Mouse (Mus musculus) MEL (cell line): Measurements from ENCODE around the gene Mrps27. TPM values are rescaled to one million over a fixed set of nuclear protein-coding genes. Genes with fewer than 3 reads are reported as not detected.

Experiments
- DNase-seq: peaks from one replicate; pipeline ENCODE4 v3.0.0; 2011; ENCODE audit warnings: low read depth, low spot score
- H3K27ac ChIP-seq: 2 replicates; pipeline ENCODE4 v1.5.1; 2012; ENCODE audit warnings: low read depth, mild to moderate bottlenecking, control low read depth, low read length, moderate library complexity; ENCODE audit not compliant: control insufficient read depth
- H3K27me3 ChIP-seq, 2 experiments: fragments of 150-350 bp in 1 of 2; sonication (generic) in 1 of 2; 2 replicates each; pipeline ENCODE4 v1.6.1; 2012; ENCODE audit warnings: low read length in 2 of 2, mild to moderate bottlenecking in 2 of 2, improper control_type of control experiment in 1 of 2, moderate library complexity in 1 of 2; ENCODE audit not compliant: insufficient read depth in 2 of 2, control insufficient read depth in 1 of 2
- H3K36me3 ChIP-seq, 2 experiments: 2 replicates each; pipeline ENCODE4 v1.6.1; 2012 to 2014; ENCODE audit warnings: low read length in 2 of 2, improper control_type of control experiment in 1 of 2, inconsistent platforms in 1 of 2, mild to moderate bottlenecking in 1 of 2; ENCODE audit not compliant: insufficient read depth in 2 of 2, control insufficient read depth in 1 of 2
- H3K4me1 ChIP-seq, 2 experiments: fragments of 150-350 bp in 1 of 2; sonication (generic) in 1 of 2; 2 replicates each; pipeline ENCODE4 v1.6.1; 2012; ENCODE audit warnings: low read length in 2 of 2, improper control_type of control experiment in 1 of 2, mild to moderate bottlenecking in 1 of 2; ENCODE audit not compliant: insufficient read depth in 2 of 2, control insufficient read depth in 1 of 2
- H3K4me3 ChIP-seq, 2 experiments: fragments of 150-350 bp in 1 of 2; sonication (generic) in 1 of 2; 2 replicates each; pipeline ENCODE4 v1.5.1; 2012; ENCODE audit warnings: low read depth in 2 of 2, low read length in 2 of 2, mild to moderate bottlenecking in 2 of 2, moderate library complexity in 2 of 2, control low read depth in 1 of 2, improper control_type of control experiment in 1 of 2; ENCODE audit not compliant: control insufficient read depth in 1 of 2, insufficient read depth in 1 of 2
- H3K79me2 ChIP-seq: 2 replicates; pipeline ENCODE4 v1.6.1; 2012; ENCODE audit warnings: mild to moderate bottlenecking, low read length, moderate library complexity; ENCODE audit not compliant: control insufficient read depth, poor library complexity, insufficient read depth
- H3K9ac ChIP-seq: 2 replicates; pipeline ENCODE4 v1.6.1; 2012; ENCODE audit warnings: low read depth, mild to moderate bottlenecking, control low read depth, low read length, moderate library complexity; ENCODE audit not compliant: control insufficient read depth, poor library complexity, severe bottlenecking
- H3K9me3 ChIP-seq: fragments of 150-350 bp; sonication (generic); replicated peaks from 2 replicates; pipeline ENCODE4 v1.6.1; 2012; ENCODE audit warnings: mild to moderate bottlenecking, low read length, improper control_type of control experiment, moderate library complexity; ENCODE audit not compliant: insufficient read depth
- CTCF ChIP-seq, 3 experiments: IDR thresholded peaks in 2 of 3; conservative IDR thresholded peaks in 1 of 3; 2 replicates each; pipeline ENCODE4 v1.5.1; 2011 to 2012; ENCODE audit warnings: low read length in 3 of 3, low read depth in 2 of 3, mild to moderate bottlenecking in 2 of 3, improper control_type of control experiment in 1 of 3, inconsistent platforms in 1 of 3, mixed read lengths in 1 of 3, moderate library complexity in 1 of 3; ENCODE audit not compliant: control insufficient read depth in 1 of 3, insufficient read depth in 1 of 3, poor library complexity in 1 of 3, severe bottlenecking in 1 of 3
- E2F4 ChIP-seq: IDR thresholded peaks from 2 replicates; pipeline ENCODE4 v1.6.1; 2011; ENCODE audit warnings: low read depth, low read length, improper control_type of control experiment, borderline replicate concordance
- EP300 ChIP-seq, 2 experiments: IDR thresholded peaks; 2 replicates each; pipeline ENCODE4 v1.6.1; 2011; ENCODE audit warnings: improper control_type of control experiment in 2 of 2, low read length in 2 of 2, low read depth in 1 of 2, mild to moderate bottlenecking in 1 of 2
- GABPA ChIP-seq: IDR thresholded peaks from 2 replicates; pipeline ENCODE4 v1.6.1; 2012; ENCODE audit warnings: low read depth, mild to moderate bottlenecking, inconsistent platforms, low read length, improper control_type of control experiment, moderate library complexity
- GATA1 ChIP-seq: IDR thresholded peaks from 2 replicates; pipeline ENCODE4 v1.6.1; 2011; ENCODE audit warnings: low read depth, low read length, improper control_type of control experiment
- JUND ChIP-seq: IDR thresholded peaks from 2 replicates; pipeline ENCODE4 v1.6.1; 2011; ENCODE audit warnings: low read depth, mild to moderate bottlenecking, improper control_type of control experiment, low read length
- MAX ChIP-seq: IDR thresholded peaks from 2 replicates; pipeline ENCODE4 v1.6.1; 2011; ENCODE audit warnings: low read length, improper control_type of control experiment
- MAZ ChIP-seq: IDR thresholded peaks from 2 replicates; pipeline ENCODE4 v1.6.1; 2012; ENCODE audit warnings: low read depth, mild to moderate bottlenecking, inconsistent platforms, low read length, improper control_type of control experiment
- MYB ChIP-seq: IDR thresholded peaks from 2 replicates; pipeline ENCODE4 v1.6.1; 2011; ENCODE audit warnings: mild to moderate bottlenecking, low read depth, low read length, improper control_type of control experiment
- MYC ChIP-seq: IDR thresholded peaks from 2 replicates; pipeline ENCODE4 v1.6.1; 2011; ENCODE audit warnings: low read depth, mild to moderate bottlenecking, low read length, improper control_type of control experiment, moderate library complexity
- NELFE ChIP-seq: IDR thresholded peaks from 2 replicates; pipeline ENCODE4 v1.6.1; 2011; ENCODE audit warnings: low read depth, low read length, improper control_type of control experiment
- NRF1 ChIP-seq: IDR thresholded peaks from 2 replicates; pipeline ENCODE4 v1.6.1; 2014; ENCODE audit warnings: low read depth, mild to moderate bottlenecking, inconsistent platforms, low read length, improper control_type of control experiment, moderate library complexity; ENCODE audit not compliant: poor library complexity, insufficient read depth, severe bottlenecking
- POLR2A ChIP-seq, 2 experiments: IDR thresholded peaks; 2 replicates each; pipeline ENCODE4 v1.6.1; 2011 to 2012; ENCODE audit warnings: low read length in 2 of 2, mild to moderate bottlenecking in 2 of 2, control low read depth in 1 of 2, improper control_type of control experiment in 1 of 2, low read depth in 1 of 2, moderate library complexity in 1 of 2; ENCODE audit not compliant: control insufficient read depth in 1 of 2, insufficient read depth in 1 of 2, poor library complexity in 1 of 2
- POLR2AphosphoS2 ChIP-seq: IDR thresholded peaks from 2 replicates; pipeline ENCODE4 v1.6.1; 2011; ENCODE audit warnings: low read length, improper control_type of control experiment
- RCOR1 ChIP-seq: IDR thresholded peaks from 2 replicates; pipeline ENCODE4 v1.6.1; 2012; ENCODE audit warnings: low read depth, mild to moderate bottlenecking, inconsistent platforms, low read length, improper control_type of control experiment
- SMC3 ChIP-seq: IDR thresholded peaks from 2 replicates; pipeline ENCODE4 v1.6.1; 2011; ENCODE audit warnings: low read depth, low read length, improper control_type of control experiment
- TAL1 ChIP-seq: IDR thresholded peaks from 2 replicates; pipeline ENCODE4 v1.6.1; 2012; ENCODE audit warnings: mild to moderate bottlenecking, inconsistent platforms, low read length, moderate library complexity, mixed read lengths
- USF2 ChIP-seq, 2 experiments: IDR thresholded peaks; 2 replicates each; pipeline ENCODE4 v1.6.1; 2011 to 2012; ENCODE audit warnings: improper control_type of control experiment in 2 of 2, low read length in 2 of 2, borderline replicate concordance in 1 of 2, inconsistent platforms in 1 of 2, low read depth in 1 of 2, mild to moderate bottlenecking in 1 of 2; ENCODE audit not compliant: insufficient read depth in 1 of 2
- ZMIZ1 ChIP-seq: IDR thresholded peaks from 2 replicates; pipeline ENCODE4 v1.6.1; 2012; ENCODE audit warnings: low read depth, mild to moderate bottlenecking, inconsistent platforms, low read length, improper control_type of control experiment, moderate library complexity
- ZNF384 ChIP-seq: IDR thresholded peaks from 2 replicates; pipeline ENCODE4 v1.6.1; 2012; ENCODE audit warnings: low read depth, mild to moderate bottlenecking, inconsistent platforms, low read length, improper control_type of control experiment
- polyA plus RNA-seq, 2 experiments: library from polyadenylated mRNA; stranded (reverse) in 1 of 2; unstranded in 1 of 2; fragments of >175 nt in 1 of 2; fragments of >200 nt in 1 of 2; gene quantifications; 2 replicates each; pipeline versions ENCODE4 v1.2.1 to v1.2.4; 2012; ENCODE audit warnings: low replicate concordance in 2 of 2, low read depth in 1 of 2; ENCODE audit not compliant: insufficient read length in 2 of 2, insufficient read depth in 1 of 2, missing spikeins in 1 of 2
- total RNA-seq: library from RNA; depleted of rRNA; stranded (reverse); fragments of 300-350 nt; gene quantifications from 2 replicates; pipeline ENCODE4 v1.2.3, GENCODE M21; 2012

Mrps27 gene
- total and polyA plus RNA-seq, 3 experiments = 27.9 to 44.1 TPM; not detected in 1

- H3K4me1 ChIP-seq = no peaks in the 10 kb centered on the region
- no peaks in the 10 kb centered on the region for H3K36me3 ChIP-seq
- no peak for DNase-seq
- TF ChIP-seq NELFE = no peak
- no peak for TF ChIP-seq MYB
- no peak for TF ChIP-seq MAZ
- no peak for TF ChIP-seq MYC
- TF ChIP-seq GATA1 = no peak
- no peak for TF ChIP-seq POLR2AphosphoS2
- no peak for TF ChIP-seq GABPA
- TF ChIP-seq TAL1 = no peak
- no peak for TF ChIP-seq E2F4
- no peak for TF ChIP-seq JUND
- TF ChIP-seq CTCF (IDR thresholded peaks at IDR 0.05 in 2 of 3, conservative IDR thresholded peaks at IDR 0.05 in 1 of 3; ENCODE audit: control insufficient read depth in 1 of 3, insufficient read depth in 1 of 3, low read depth in 2 of 3, low read length in 3 of 3, poor library complexity in 1 of 3, severe bottlenecking in 1 of 3) = no peak
- no peak for TF ChIP-seq POLR2A (IDR thresholded peaks at IDR 0.05; ENCODE audit: control insufficient read depth in 1 of 2, insufficient read depth in 1 of 2, low read depth in 1 of 2, low read length in 2 of 2, poor library complexity in 1 of 2)
- no peak for TF ChIP-seq SMC3
- no peak for TF ChIP-seq USF2 (IDR thresholded peaks at IDR 0.05; ENCODE audit: borderline replicate concordance in 1 of 2, insufficient read depth in 1 of 2, low read depth in 1 of 2, low read length in 2 of 2)
- TF ChIP-seq NRF1 = no peak
- TF ChIP-seq, all 39 proteins: peak for 0
- H3K9me3 ChIP-seq = no peaks in the 10 kb centered on the region
- H3K9ac ChIP-seq = no peak overlapping the region
- no peaks in the 10 kb centered on the region for H3K27me3 ChIP-seq
- no peaks in the 10 kb centered on the region for H3K79me2 ChIP-seq
- no peak overlapping the region for H3K27ac ChIP-seq
- H3K4me3 ChIP-seq = no peak overlapping the region
Measured at GRCm38 (mm10) chr13:99437051-99437450, 92.5 kb downstream of the Mrps27 start.

GRCm38 (mm10) chr13:99439357-99439756 is 94.8 kb downstream of the Mrps27 start:
- TF ChIP-seq MYC (no peak), USF2 (IDR thresholded peaks at IDR 0.05; ENCODE audit: borderline replicate concordance in 1 of 2, insufficient read depth in 1 of 2, low read depth in 1 of 2, low read length in 2 of 2) (no peak), CTCF (IDR thresholded peaks at IDR 0.05 in 2 of 3, conservative IDR thresholded peaks at IDR 0.05 in 1 of 3; ENCODE audit: control insufficient read depth in 1 of 3, insufficient read depth in 1 of 3, low read depth in 2 of 3, low read length in 3 of 3, poor library complexity in 1 of 3, severe bottlenecking in 1 of 3) (no peak), RCOR1 (no peak), EP300 (IDR thresholded peaks at IDR 0.05; ENCODE audit: low read depth in 1 of 2, low read length in 2 of 2) (no peak), MAZ (no peak), GABPA (no peak), ZMIZ1 (no peak), ZNF384 (no peak), MAX (no peak)
- TF ChIP-seq, all 39 proteins: peak for 0
- Histone ChIP-seq H3K27me3 (no peaks in the 10 kb centered on the region), H3K27ac (no peak overlapping the region), H3K9me3 (no peaks in the 10 kb centered on the region), H3K79me2 (no peaks in the 10 kb centered on the region), H3K4me1 (no peaks in the 10 kb centered on the region), H3K36me3 (no peaks in the 10 kb centered on the region), H3K9ac (no peak overlapping the region), H3K4me3 (no peak overlapping the region)
- no peak for DNase-seq
